Mouse (Mus musculus) limb, embryonic 13.5 days (tissue): ENCODE measurements around the gene Cyp4f18. TPM values are rescaled to one million over a fixed set of nuclear protein-coding genes. Genes with fewer than 3 reads are reported as not detected.

Source experiments
- ATAC-seq: fragments of 200-750 bp; cut with Nextera tagmentation; 2 replicates; pipeline ENCODE4 v1.8.0; 2017; ENCODE audit warnings: low read depth, moderate number of reproducible peaks, moderate TSS enrichment; ENCODE audit not compliant: low FRiP score
- H3K27ac ChIP-seq: fragments of 300-500 bp; sonication (generic); 2 replicates; pipeline ENCODE4 v1.5.1; 2015; ENCODE audit warnings: inconsistent platforms, mild to moderate bottlenecking, moderate library complexity
- H3K27me3 ChIP-seq: fragments of 300-500 bp; sonication (generic); 2 replicates; pipeline ENCODE4 v1.6.1; 2015; ENCODE audit warnings: mild to moderate bottlenecking, inconsistent platforms
- H3K36me3 ChIP-seq: fragments of 300-500 bp; sonication (generic); 2 replicates; pipeline ENCODE4 v1.6.1; 2015; ENCODE audit warnings: inconsistent platforms, mild to moderate bottlenecking, moderate library complexity
- H3K4me1 ChIP-seq: fragments of 300-500 bp; sonication (generic); 2 replicates; pipeline ENCODE4 v1.6.1; 2015; ENCODE audit warnings: inconsistent platforms
- H3K4me2 ChIP-seq: fragments of 300-500 bp; sonication (generic); replicated peaks from 2 replicates; pipeline ENCODE4 v1.6.1; 2015; ENCODE audit warnings: inconsistent platforms, mild to moderate bottlenecking, moderate library complexity
- H3K4me3 ChIP-seq: fragments of 300-500 bp; sonication (generic); 2 replicates; pipeline ENCODE4 v1.5.1; 2015; ENCODE audit warnings: moderate library complexity, mild to moderate bottlenecking, inconsistent platforms
- H3K9ac ChIP-seq: fragments of 300-500 bp; sonication (generic); 2 replicates; pipeline ENCODE4 v1.6.1; 2015; ENCODE audit warnings: mild to moderate bottlenecking, inconsistent platforms
- H3K9me3 ChIP-seq: fragments of 300-500 bp; sonication (generic); 2 replicates; pipeline ENCODE4 v1.6.1; 2016; ENCODE audit warnings: inconsistent platforms
- WGBS: fragments of 180-500 bp; shearing (Covaris S2); methylation state at CpG from one replicate; pipeline ENCODE4 v1.1.7; 2015; 5-methylcytosine and 5-hydroxymethylcytosine counted together
- polyA plus RNA-seq: library from polyadenylated mRNA; unstranded; fragments of >200 nt; fragmentation: Nextera tagmentation; extraction: Ambion mirVana; gene quantifications from 2 replicates; pipeline ENCODE4 v1.2.1, GENCODE M21; 2015

Gene Cyp4f18
- polyA plus RNA-seq, 1 experiment from 2014 or later: 0.90 TPM

GRCm38 (mm10) chr8:72006763-72007162 is 2.7 kb downstream of the Cyp4f18 start:
- no peak for ATAC-seq
- Histone ChIP-seq H3K27me3 (no peaks in the 10 kb centered on the region), H3K9me3 (no peaks in the 10 kb centered on the region), H3K36me3 (no peaks in the 10 kb centered on the region), H3K9ac (no peak overlapping the region), H3K27ac (no peak overlapping the region), H3K4me2 (no peak overlapping the region), H3K4me1 (no peaks in the 10 kb centered on the region), H3K4me3 (no peak overlapping the region)
- WGBS: 82% methylated on average over 1 of the region's 1 CpGs

- Histone ChIP-seq H3K9ac (no peak overlapping the region), H3K9me3 (no peaks in the 10 kb centered on the region), H3K36me3 (no peaks in the 10 kb centered on the region), H3K27me3 (no peaks in the 10 kb centered on the region), H3K27ac (no peak overlapping the region), H3K4me3 (no peak overlapping the region), H3K4me2 (no peak overlapping the region), H3K4me1 (no peaks in the 10 kb centered on the region)
- WGBS: 86% methylated on average over 3 of the region's 3 CpGs
- no peak for ATAC-seq
Observed at GRCm38 (mm10) chr8:72005912-72006311, 3.5 kb downstream of the Cyp4f18 start.

- ATAC-seq: no peak
- no peak overlapping the region for H3K4me2 ChIP-seq
- no peaks in the 10 kb centered on the region for H3K36me3 ChIP-seq
- H3K9ac ChIP-seq: no peak overlapping the region
- H3K27me3 ChIP-seq: no peaks in the 10 kb centered on the region
- H3K27ac ChIP-seq: no peak overlapping the region
- H3K4me1 ChIP-seq: no peaks in the 10 kb centered on the region
- H3K4me3 ChIP-seq: no peak overlapping the region
- H3K9me3 ChIP-seq: no peaks in the 10 kb centered on the region
Observed at GRCm38 (mm10) chr8:72002942-72003341, 6.5 kb downstream of the Cyp4f18 start.

- 61% methylated on average over 3 of the region's 3 CpGs for WGBS
Observed at GRCm38 (mm10) chr8:72000223-72000622, 9.2 kb downstream of the Cyp4f18 start.

DNA sequence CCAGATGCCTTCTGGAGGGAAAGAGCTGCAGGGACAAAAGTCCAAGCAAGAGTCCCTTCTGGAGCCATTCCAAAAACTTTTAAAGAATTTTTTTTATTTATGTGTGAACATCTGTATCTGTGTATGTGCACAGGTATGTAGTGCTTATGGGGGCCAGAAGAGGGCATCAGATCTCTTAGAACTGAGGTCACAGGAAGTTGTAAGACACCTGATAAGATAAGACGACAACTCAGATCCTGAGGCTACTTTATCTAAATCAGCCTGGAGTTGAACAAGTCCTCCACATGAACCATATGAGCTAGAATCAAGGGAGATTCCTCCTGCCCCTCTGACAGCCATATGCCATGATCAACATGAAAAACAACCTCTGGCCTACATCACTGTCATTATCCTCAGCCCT is 10.0 kb downstream of the Cyp4f18 start:
- Histone ChIP-seq H3K9me3 (no peaks in the 10 kb centered on the region), H3K4me2 (no peak overlapping the region), H3K4me1 (no peaks in the 10 kb centered on the region), H3K27me3 (no peaks in the 10 kb centered on the region), H3K4me3 (no peak overlapping the region), H3K9ac (no peak overlapping the region), H3K27ac (no peak overlapping the region), H3K36me3 (no peaks in the 10 kb centered on the region)
- WGBS: 88% methylated on average over 1 of the region's 1 CpGs
- no peak for ATAC-seq

More at GRCm38 (mm10) chr8:72000223-72000622, 9.2 kb downstream of the Cyp4f18 start:
- Histone ChIP-seq H3K9ac (no peak overlapping the region), H3K4me1 (no peaks in the 10 kb centered on the region), H3K27ac (no peak overlapping the region), H3K36me3 (no peaks in the 10 kb centered on the region), H3K4me3 (no peak overlapping the region), H3K4me2 (no peak overlapping the region), H3K9me3 (no peaks in the 10 kb centered on the region), H3K27me3 (no peaks in the 10 kb centered on the region)
- ATAC-seq: no peak

DNA sequence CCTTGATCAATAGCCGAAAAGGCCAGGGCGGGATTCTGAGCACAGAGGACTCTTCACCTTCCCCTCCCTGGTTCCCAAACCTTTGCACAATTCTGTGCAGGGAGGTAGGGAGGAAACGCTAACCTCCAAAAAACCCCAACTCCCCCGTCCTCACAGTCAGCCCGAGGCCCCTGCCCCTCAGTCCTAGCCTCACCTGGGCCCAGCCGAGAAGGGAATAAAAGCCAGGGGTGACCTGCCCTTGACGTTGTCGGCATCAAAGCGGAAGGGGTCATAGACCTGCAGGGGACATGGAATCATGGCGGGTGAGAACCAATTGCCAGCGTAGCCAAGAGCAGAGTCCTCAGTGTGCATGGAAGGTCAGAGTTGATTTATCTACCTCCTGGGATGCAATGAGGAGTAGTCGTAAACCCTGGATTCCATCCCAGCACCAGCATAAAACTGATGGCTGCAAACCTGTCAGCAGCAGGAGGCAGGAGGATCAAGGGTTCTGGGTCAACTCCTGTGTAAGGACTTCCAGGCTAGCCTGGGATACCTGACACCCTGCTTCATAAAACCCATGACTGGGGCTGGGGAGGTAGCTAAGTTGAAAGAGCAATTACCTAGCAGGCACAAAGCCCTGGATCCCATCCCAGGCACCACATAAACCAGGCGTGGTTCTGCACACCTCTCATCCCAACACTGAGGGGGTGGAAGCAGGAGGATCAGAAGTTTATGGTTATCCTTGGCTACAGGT is 20.4 kb downstream of the Cyp4f18 start:
- H3K4me1 ChIP-seq: 0 out of 2 replicates have a peak, but pooled peaks cover 3% of the 10 kb centered on the region
- ATAC-seq: peak; percentile 49; the same call in 1 of the 2 replicates
- H3K4me2 ChIP-seq: peak overlapping the region; percentile 70
- no peaks in the 10 kb centered on the region for H3K27me3 ChIP-seq
- H3K27ac ChIP-seq: no peak overlapping the region
- no peaks in the 10 kb centered on the region for H3K36me3 ChIP-seq
- H3K9ac ChIP-seq: peak overlapping the region; percentile 66
- 34% methylated on average over 13 of the region's 13 CpGs for WGBS
- H3K9me3 ChIP-seq: no peaks in the 10 kb centered on the region
- peak overlapping the region; percentile 48 for H3K4me3 ChIP-seq

DNA sequence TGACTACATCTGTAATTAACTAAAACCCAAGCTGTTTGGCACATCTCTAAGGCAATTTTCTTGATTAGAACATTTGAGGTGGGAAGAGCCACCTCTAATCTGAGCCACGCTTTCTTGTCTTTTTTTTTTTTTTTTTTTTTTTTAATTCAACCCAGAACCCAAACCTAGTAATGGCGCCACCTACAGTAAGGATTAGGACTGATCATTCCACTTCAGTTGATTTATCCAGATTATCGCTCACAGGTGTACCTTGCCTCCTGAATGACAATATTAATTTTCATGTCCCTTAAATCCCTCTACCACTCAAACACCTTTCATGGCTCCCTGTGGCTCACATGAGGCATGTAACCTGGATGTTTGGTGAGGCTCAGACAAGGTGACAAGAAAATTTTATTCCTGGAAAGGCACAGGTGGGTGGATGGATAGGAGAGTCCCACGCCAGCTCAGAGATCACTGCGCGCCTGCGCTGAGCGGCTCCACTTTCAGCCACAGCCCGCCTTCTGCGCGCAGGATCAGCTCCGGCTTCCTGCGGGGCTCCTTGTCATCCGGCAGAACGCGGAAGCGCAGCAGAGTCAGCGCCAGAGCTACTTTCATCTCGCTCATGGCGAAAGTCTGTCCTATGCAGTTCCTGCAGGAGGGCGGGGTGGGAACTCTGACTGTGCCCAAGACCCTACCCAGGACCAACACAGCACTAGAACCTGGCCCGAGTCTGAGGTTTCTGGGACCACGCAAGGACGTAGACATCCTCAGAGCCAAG is 21.1 kb downstream of the Cyp4f18 start:
- peak; percentile 51; the same call in 1 of the 2 replicates for ATAC-seq
- Histone ChIP-seq H3K27me3 (no peaks in the 10 kb centered on the region), H3K36me3 (no peaks in the 10 kb centered on the region), H3K9me3 (no peaks in the 10 kb centered on the region), H3K27ac (no peak overlapping the region), H3K9ac (peak overlapping the region; percentile 66), H3K4me1 (0 out of 2 replicates have a peak, but pooled peaks cover 3% of the 10 kb centered on the region), H3K4me3 (peak overlapping the region; percentile 48), H3K4me2 (peak overlapping the region; percentile 70)
- WGBS: 15% methylated on average over 24 of the region's 24 CpGs

DNA sequence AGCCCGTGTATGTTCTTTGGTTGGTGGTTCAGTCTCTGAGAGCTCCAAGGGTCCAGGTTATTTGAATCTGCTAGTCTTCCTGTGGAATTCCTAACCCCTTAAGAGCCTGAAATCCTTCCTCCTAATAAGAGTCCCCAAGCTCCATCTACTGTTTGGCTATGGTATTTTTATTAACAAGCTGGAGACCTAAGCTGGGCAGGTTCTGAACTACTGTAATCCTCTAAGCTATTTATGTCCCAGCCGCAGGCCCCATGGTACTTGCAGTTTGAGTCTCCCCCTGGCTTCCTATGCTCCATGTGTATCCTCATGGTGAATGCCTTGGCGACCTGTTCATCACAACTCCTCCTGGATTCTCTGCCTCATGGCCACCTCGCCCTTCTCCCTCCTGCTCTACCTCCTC is 24.8 kb downstream of the Cyp4f18 start:
- Histone ChIP-seq H3K27me3 (no peaks in the 10 kb centered on the region), H3K36me3 (no peaks in the 10 kb centered on the region), H3K4me3 (no peak overlapping the region), H3K9ac (no peak overlapping the region), H3K4me1 (0 out of 2 replicates have a peak, but pooled peaks cover 3% of the 10 kb centered on the region), H3K9me3 (no peaks in the 10 kb centered on the region), H3K27ac (no peak overlapping the region), H3K4me2 (no peak overlapping the region)
- ATAC-seq: no peak
- WGBS: 63% methylated on average over 4 of the region's 4 CpGs

DNA sequence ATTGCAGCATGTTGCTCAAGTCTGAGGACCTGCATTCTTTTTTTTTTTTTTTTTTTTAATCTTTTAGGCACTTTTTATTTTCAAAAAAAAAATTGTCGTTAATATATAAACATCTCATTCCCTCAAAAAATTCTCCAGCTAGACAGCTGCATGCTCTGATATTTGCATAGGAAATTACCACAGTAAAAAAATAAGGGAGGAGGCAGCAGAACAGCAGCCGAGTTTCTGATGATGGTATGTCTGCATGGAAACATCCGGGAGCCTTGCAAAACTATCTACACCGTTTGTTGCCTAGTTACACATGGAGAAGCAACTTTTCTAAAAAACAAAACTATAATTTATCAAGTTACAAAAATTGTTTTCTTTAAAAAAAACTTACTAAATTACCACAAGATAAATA is 28.0 kb downstream of the Cyp4f18 start:
- Histone ChIP-seq H3K27ac (no peak overlapping the region), H3K4me3 (no peak overlapping the region), H3K9me3 (no peaks in the 10 kb centered on the region), H3K36me3 (no peaks in the 10 kb centered on the region), H3K9ac (no peak overlapping the region), H3K4me1 (no peaks in the 10 kb centered on the region), H3K27me3 (no peaks in the 10 kb centered on the region), H3K4me2 (no peak overlapping the region)
- 86% methylated on average over 4 of the region's 4 CpGs for WGBS
- ATAC-seq: no peak

- WGBS: 52% methylated on average over 2 of the region's 2 CpGs
- H3K9ac ChIP-seq: no peak overlapping the region
- ATAC-seq: no peak
Observed at GRCm38 (mm10) chr8:71981032-71981431, 28.4 kb downstream of the Cyp4f18 start.

DNA sequence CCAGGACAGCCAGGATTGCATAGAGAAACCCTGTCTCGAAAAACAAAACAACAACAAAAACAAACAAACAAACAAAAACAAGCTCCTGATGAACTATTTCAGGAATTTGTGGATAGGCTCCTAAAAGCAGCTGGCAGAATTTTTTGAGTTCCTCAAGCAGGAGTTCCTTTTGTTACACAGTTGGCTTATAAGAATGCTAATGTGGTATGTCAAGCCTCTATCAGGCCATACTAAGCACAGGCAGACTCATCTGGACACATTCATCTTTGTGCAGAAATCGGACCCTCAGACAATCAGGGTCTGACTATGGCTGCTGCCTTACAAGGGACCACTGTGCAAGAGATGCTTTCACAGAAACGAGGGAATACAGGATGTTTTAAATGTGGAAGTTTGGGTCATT is 35.2 kb downstream of the Cyp4f18 start:
- Histone ChIP-seq H3K4me1 (no peaks in the 10 kb centered on the region), H3K9ac (no peak overlapping the region), H3K4me3 (no peak overlapping the region), H3K9me3 (no peaks in the 10 kb centered on the region), H3K36me3 (peaks cover 18% of the 10 kb centered on the region), H3K27ac (no peak overlapping the region), H3K27me3 (no peaks in the 10 kb centered on the region), H3K4me2 (no peak overlapping the region)
- WGBS: 87% methylated on average over 3 of the region's 3 CpGs
- no peak for ATAC-seq

More at GRCm38 (mm10) chr8:71981032-71981431, 28.4 kb downstream of the Cyp4f18 start:
- Histone ChIP-seq H3K4me3 (no peak overlapping the region), H3K27ac (no peak overlapping the region), H3K4me1 (no peaks in the 10 kb centered on the region), H3K36me3 (no peaks in the 10 kb centered on the region), H3K9me3 (no peaks in the 10 kb centered on the region), H3K27me3 (no peaks in the 10 kb centered on the region), H3K4me2 (no peak overlapping the region)

DNA sequence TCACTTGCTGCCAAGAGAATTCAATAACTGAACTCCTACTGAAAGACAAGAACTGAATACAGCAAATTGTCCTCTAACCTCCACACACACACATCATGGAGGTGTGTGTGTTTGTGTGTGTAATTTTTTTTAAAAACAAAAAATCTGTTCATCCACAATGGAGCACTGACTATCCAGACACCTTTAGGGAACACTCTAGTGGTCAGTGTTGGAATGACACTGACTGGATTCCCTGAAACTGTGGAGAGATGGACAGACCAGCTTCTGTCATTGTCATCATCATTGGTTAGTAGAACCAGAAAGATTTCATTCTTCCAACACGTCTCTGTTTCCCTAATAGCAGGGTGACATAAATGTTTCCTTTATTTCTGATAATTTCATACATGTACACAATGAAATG is 37.5 kb downstream of the Cyp4f18 start:
- no peak overlapping the region for H3K27ac ChIP-seq
- no peaks in the 10 kb centered on the region for H3K27me3 ChIP-seq
- H3K9ac ChIP-seq: no peak overlapping the region
- 74% methylated on average over 1 of the region's 1 CpGs for WGBS
- no peaks in the 10 kb centered on the region for H3K4me1 ChIP-seq
- H3K9me3 ChIP-seq: 0 out of 2 replicates have a peak, but pooled peaks cover 4% of the 10 kb centered on the region
- H3K4me3 ChIP-seq: no peak overlapping the region
- no peak overlapping the region for H3K4me2 ChIP-seq
- no peak for ATAC-seq
- H3K36me3 ChIP-seq: peaks cover 40% of the 10 kb centered on the region
